Comparison of ENCODE assay signal across 11 mouse cellular contexts in genomic region chr2:102040456-102040855, GRCm38 (mm10).
"Had no signal": no experiment of that assay in that cellular context is flagged by ENCODE, and none has a peak within 500 bp of the region (broad histone marks: within the 10 kb centered on the region; RNA-seq: fewer than 3 reads in every experiment).

No protein-coding gene starts in this region.

- H3K4me3 ChIP-seq: limb, embryonic 13.5 days; midbrain, embryonic 15.5 days; neural tube, embryonic 15.5 days had no signal

- H3K36me3 ChIP-seq: midbrain, embryonic 15.5 days; neural tube, embryonic 15.5 days had no signal

- H3K9ac ChIP-seq: limb, embryonic 13.5 days; liver, embryonic 14.5 days; midbrain, embryonic 15.5 days; neural tube, embryonic 15.5 days had no signal

- H3K4me2 ChIP-seq: limb, embryonic 13.5 days; midbrain, embryonic 15.5 days; neural tube, embryonic 15.5 days had no signal

- ATAC-seq: midbrain, embryonic 15.5 days had no signal

- H3K9me3 ChIP-seq: limb, embryonic 13.5 days; midbrain, embryonic 15.5 days; neural tube, embryonic 15.5 days had no signal

- H3K27me3 ChIP-seq: limb, embryonic 13.5 days; midbrain, embryonic 15.5 days; neural tube, embryonic 15.5 days had no signal

- H3K27ac ChIP-seq: kidney, postnatal 0 days; limb, embryonic 13.5 days; liver, embryonic 14.5 days; midbrain, embryonic 15.5 days; neural tube, embryonic 15.5 days had no signal

- DNase-seq: kidney, adult 11 months; kidney, adult 9 months; left cerebral cortex, postnatal 4 days; lung, adult 18-20 months; right cerebral cortex, adult 18-20 months; right cerebral cortex, postnatal 25 days had no signal
